Mouse (Mus musculus) midbrain, embryonic 14.5 days (tissue): ENCODE results near the gene Fry. TPM values are rescaled to one million over a fixed set of nuclear protein-coding genes. Genes with fewer than 3 reads are reported as not detected.

ENCODE experiments used
- ATAC-seq: fragments of 200-750 bp; cut with Nextera tagmentation; 2 replicates; pipeline ENCODE4 v1.8.0; 2017; ENCODE audit warnings: moderate number of reproducible peaks, moderate library complexity; ENCODE audit not compliant: low FRiP score, low TSS enrichment
- DNase-seq: peaks from one replicate; pipeline ENCODE4 v3.0.0-alpha.2; 2015
- H3K27ac ChIP-seq: fragments of 300-500 bp; sonication (generic); replicated peaks from 2 replicates; pipeline ENCODE4 v1.5.1; 2014; ENCODE audit warnings: mild to moderate bottlenecking, low read depth, low read length, moderate library complexity
- H3K27me3 ChIP-seq: fragments of 300-500 bp; sonication (generic); 2 replicates; pipeline ENCODE4 v1.6.1; 2014; ENCODE audit warnings: low read length, control low read depth, mixed read lengths; ENCODE audit not compliant: control insufficient read depth, insufficient read depth
- H3K36me3 ChIP-seq: fragments of 300-500 bp; sonication (generic); 2 replicates; pipeline ENCODE4 v1.6.1; 2014; ENCODE audit warnings: low read length, control low read depth; ENCODE audit not compliant: control insufficient read depth, insufficient read depth
- H3K4me1 ChIP-seq: fragments of 300-500 bp; sonication (generic); 2 replicates; pipeline ENCODE4 v1.6.1; 2014; ENCODE audit warnings: mild to moderate bottlenecking, antibody characterized with exemption, low read length, control low read depth; ENCODE audit not compliant: control insufficient read depth, insufficient read depth
- H3K4me2 ChIP-seq: fragments of 300-500 bp; sonication (generic); 2 replicates; pipeline ENCODE4 v1.6.1; 2014; ENCODE audit warnings: mild to moderate bottlenecking, low read length, moderate library complexity
- H3K4me3 ChIP-seq: fragments of 300-500 bp; sonication (generic); replicated peaks from 2 replicates; pipeline ENCODE4 v1.5.1; 2014; ENCODE audit warnings: low read depth, low read length
- H3K9ac ChIP-seq: fragments of 300-500 bp; sonication (generic); replicated peaks from 2 replicates; pipeline ENCODE4 v1.6.1; 2014; ENCODE audit warnings: mild to moderate bottlenecking, low read length, moderate library complexity
- H3K9me3 ChIP-seq: fragments of 300-500 bp; sonication (generic); 2 replicates; pipeline ENCODE4 v1.6.1; 2016; ENCODE audit warnings: low read length, control low read depth, mixed read lengths; ENCODE audit not compliant: control insufficient read depth
- WGBS: fragments of 180-500 bp; shearing (Covaris S2); extraction: QIAGEN DNeasy Blood & Tissue Kit; methylation state at CpG from one replicate; pipeline ENCODE4 v1.1.7; 2014; 5-methylcytosine and 5-hydroxymethylcytosine counted together
- polyA plus RNA-seq: library from polyadenylated mRNA; unstranded; fragments of >200 nt; fragmentation: Nextera tagmentation; extraction: Ambion mirVana; gene quantifications from 2 replicates; pipeline ENCODE4 v1.2.1, GENCODE M21; 2014

Fry gene
- polyA plus RNA-seq, 1 experiment from 2014 or later, result 68.5 TPM

DNA sequence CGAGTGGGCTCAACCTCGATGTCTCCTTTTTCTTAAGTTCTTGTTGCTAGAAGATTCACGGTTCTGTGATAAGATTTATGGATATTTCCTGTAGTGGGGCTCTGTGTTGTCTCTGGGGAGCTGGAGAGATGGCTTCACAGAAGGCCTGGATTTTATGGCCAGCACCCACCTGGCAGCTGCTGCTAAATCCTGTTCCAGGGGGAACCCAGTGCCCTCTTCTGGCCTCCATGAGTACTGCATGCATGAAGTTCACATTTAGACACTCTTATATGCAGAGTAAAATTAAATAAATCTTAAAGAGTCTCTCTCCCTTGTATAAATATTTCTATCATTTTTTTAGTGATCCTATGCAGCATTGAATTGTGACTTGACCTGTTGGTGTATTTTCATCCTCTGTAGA, 308.1 kb downstream of the Fry start:
- ATAC-seq (no peak), DNase-seq (peak; percentile 56)
- Histone ChIP-seq H3K36me3 (peaks cover 73% of the 10 kb centered on the region), H3K4me1 (no peaks in the 10 kb centered on the region), H3K9me3 (no peaks in the 10 kb centered on the region), H3K4me2 (no peak overlapping the region), H3K4me3 (no peak overlapping the region), H3K27ac (no peak overlapping the region), H3K9ac (no peak overlapping the region), H3K27me3 (no peaks in the 10 kb centered on the region)
- WGBS, result 96% methylated on average over 3 of the region's 3 CpGs

DNA sequence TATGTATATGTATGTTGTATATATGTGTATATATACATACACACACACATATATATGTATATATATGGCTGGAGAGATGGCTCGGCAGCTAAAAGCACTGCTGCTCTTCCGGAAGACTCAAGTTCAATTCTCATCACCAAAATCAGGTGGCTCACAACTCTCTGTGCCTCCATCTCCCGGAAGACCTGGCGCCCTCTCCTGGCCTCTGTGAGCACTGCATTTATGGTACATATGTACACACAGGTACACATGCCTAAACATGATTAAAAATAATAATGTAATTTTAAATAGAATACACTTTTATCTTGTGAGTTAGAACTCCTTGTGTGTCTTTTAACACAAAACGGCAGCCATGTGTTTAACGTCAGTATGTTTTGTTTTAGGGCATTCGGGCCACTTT, 312.8 kb downstream of the Fry start:
- H3K9ac ChIP-seq, result no peak overlapping the region
- no peak overlapping the region for H3K4me3 ChIP-seq
- H3K4me2 ChIP-seq, result no peak overlapping the region
- peaks cover 76% of the 10 kb centered on the region for H3K36me3 ChIP-seq
- 97% methylated on average over 7 of the region's 7 CpGs for WGBS
- H3K27me3 ChIP-seq, result no peaks in the 10 kb centered on the region
- ATAC-seq, result no peak
- H3K9me3 ChIP-seq, result no peaks in the 10 kb centered on the region
- no peak overlapping the region for H3K27ac ChIP-seq
- H3K4me1 ChIP-seq, result no peaks in the 10 kb centered on the region
- DNase-seq, result peak; percentile 34

DNA sequence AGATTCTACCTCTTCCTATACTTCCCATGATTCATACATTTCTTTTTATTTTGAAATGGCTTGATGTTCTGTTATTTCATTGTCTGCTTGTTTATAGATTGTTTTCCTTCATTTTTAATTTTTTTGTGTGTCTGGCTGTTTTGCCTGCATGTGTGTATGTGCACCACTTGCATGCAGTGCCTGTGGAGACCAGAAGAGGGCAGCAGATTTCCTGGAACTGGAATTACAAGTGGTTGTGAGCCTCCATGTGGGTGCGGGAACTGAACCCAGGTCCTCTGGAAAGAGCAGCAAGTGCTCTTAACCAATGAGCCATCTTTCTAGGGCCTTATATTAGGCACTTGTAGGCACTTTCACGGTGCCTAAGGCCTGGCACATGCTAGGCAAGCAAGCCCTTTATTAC, 314.5 kb downstream of the Fry start:
- ATAC-seq, result no peak
- Histone ChIP-seq H3K9me3 (no peaks in the 10 kb centered on the region), H3K27ac (no peak overlapping the region), H3K4me3 (no peak overlapping the region), H3K4me2 (no peak overlapping the region), H3K27me3 (no peaks in the 10 kb centered on the region), H3K9ac (no peak overlapping the region), H3K36me3 (peaks cover 77% of the 10 kb centered on the region), H3K4me1 (no peaks in the 10 kb centered on the region)
- WGBS, result 98% methylated on average over 2 of the region's 2 CpGs
- DNase-seq, result no peak

DNA sequence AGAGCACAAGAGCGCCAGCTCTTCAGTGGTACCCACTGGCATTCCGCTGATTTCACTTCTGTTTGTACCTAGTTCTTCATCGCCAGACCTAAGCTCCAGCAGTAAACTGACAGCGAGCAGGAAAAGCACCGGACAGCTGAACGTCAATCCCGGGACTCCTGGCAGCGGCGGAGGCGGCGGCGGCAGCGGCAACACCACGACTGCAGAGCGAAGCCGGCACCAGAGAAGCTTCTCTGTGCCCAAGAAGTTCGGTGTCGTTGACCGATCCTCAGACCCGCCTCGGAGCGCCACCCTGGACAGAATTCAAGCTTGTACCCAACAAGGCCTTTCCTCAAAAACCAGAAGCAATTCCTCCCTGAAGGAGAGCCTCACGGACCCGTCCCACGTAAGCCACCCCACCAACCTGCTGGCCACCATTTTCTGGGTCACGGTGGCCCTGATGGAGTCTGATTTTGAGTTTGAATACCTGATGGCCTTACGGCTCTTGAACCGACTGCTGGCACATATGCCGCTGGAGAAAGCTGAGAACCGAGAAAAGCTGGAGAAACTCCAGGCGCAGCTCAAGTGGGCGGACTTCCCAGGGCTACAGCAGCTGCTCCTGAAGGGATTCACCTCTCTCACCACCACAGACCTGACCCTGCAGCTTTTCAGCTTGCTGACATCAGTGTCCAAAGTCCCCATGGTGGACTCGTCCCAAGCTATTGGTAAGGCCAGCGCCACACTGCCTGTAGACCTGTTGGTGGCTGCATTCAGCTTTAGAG, 318.4 kb downstream of the Fry start:
- H3K4me3 ChIP-seq, result peak overlapping the region; percentile 17; the same call in 1 of the 2 replicates
- peak overlapping the region; percentile 42 for H3K4me2 ChIP-seq
- DNase-seq (peak; percentile 14), ATAC-seq (no peak)
- no peaks in the 10 kb centered on the region for H3K9me3 ChIP-seq
- H3K36me3 ChIP-seq, result peaks cover 77% of the 10 kb centered on the region
- H3K4me1 ChIP-seq, result no peaks in the 10 kb centered on the region
- no peaks in the 10 kb centered on the region for H3K27me3 ChIP-seq
- no peak overlapping the region for H3K27ac ChIP-seq
- WGBS, result 26% methylated on average over 34 of the region's 34 CpGs
- no peak overlapping the region for H3K9ac ChIP-seq

DNA sequence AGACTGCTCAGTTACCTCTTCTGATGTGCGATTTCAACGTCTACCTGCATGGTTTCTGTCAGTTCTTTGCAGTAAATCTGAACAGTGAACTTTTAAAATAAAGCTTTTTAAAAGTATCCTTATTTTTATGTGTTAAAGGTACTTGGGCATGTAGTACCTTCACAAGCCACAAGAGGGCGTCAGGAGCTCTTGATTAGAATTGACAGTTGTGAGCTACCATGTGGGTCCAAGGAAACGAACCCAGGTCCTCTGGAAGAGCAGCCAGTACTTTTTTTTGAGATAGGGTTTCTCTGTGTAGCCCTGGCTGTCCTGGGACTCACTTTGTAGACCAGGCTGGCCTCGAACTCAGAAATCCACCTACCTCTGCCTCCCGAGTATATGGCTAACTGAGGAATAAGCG, 323.2 kb downstream of the Fry start:
- DNase-seq (peak; percentile 79), ATAC-seq (no peak)
- Histone ChIP-seq H3K9me3 (no peaks in the 10 kb centered on the region), H3K9ac (no peak overlapping the region), H3K27ac (no peak overlapping the region), H3K4me3 (no peak overlapping the region), H3K36me3 (peaks cover 49% of the 10 kb centered on the region), H3K4me2 (no peak overlapping the region), H3K27me3 (no peaks in the 10 kb centered on the region), H3K4me1 (no peaks in the 10 kb centered on the region)
- 42% methylated on average over 7 of the region's 7 CpGs for WGBS

DNA sequence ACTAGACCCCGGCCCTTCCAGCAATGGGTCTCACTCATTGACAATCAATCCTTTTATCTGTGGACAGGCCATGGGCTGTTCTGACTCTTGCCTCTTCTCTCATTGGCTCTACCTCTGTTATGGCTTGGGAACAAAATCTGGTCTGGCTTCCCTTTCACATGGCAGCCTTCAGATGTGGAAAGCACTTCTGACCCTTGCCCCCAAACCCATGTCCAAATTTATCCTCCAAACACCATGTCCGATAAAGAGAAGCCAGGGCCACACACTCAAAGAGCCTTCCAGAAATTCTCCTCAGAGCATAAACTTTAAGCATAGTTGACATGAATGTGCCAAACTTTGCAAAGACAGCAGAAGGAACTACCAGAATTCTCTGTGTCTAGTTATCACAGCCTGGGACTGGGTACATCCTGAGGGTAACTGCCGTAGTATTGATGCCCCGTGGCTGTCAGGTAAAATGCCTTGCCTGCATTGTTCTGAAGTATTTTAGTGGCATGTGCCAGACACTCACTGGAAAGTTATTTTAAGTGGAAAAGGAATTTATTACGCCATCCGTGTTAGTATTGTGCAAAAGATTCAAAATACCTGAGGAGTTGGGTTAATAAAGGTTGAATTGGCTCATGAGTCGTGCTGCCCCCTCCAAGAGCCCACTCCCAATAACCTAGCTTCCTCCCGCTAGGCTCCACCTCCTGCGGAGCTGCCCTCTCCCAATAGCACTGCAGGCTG, 333.0 kb downstream of the Fry start:
- Histone ChIP-seq H3K27me3 (no peaks in the 10 kb centered on the region), H3K4me3 (no peak overlapping the region), H3K4me2 (no peak overlapping the region), H3K27ac (no peak overlapping the region), H3K4me1 (no peaks in the 10 kb centered on the region), H3K9me3 (no peaks in the 10 kb centered on the region), H3K36me3 (peaks cover 87% of the 10 kb centered on the region), H3K9ac (no peak overlapping the region)
- ATAC-seq (no peak), DNase-seq (no peak)
- WGBS, result 85% methylated on average over 9 of the region's 9 CpGs

DNA sequence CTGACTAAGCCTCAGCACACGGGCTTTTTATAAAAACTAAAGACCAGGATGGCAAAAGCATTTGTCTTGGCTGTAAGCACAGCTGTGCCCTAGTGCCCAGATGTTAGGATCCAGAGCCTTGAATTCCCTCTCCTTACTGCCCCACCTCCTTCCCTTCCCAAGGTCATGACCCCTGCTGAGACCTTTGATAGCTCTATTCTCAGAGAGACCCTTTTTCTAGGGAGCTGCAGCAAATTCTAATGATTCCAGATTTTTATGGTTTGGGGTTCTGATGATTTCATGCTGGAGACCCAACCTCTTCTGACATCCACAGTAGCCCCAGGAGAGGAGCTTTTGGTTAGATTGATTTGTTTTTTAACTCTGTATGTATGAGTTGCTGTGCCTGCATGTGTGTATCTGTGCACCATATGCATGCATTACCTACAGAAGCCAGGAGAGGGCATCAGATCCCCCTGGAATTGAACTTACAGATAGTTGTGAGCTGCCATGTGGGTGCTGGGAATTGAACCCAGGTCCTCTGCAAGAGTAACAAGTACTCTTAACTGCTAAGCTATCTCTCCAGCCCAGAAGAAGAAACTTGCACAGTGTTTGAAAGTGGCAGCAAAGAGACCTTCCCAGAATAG, 333.7 kb downstream of the Fry start:
- Histone ChIP-seq H3K4me2 (no peak overlapping the region), H3K4me1 (no peaks in the 10 kb centered on the region), H3K36me3 (peaks cover 82% of the 10 kb centered on the region), H3K27me3 (no peaks in the 10 kb centered on the region), H3K4me3 (no peak overlapping the region), H3K27ac (no peak overlapping the region), H3K9ac (no peak overlapping the region), H3K9me3 (no peaks in the 10 kb centered on the region)
- WGBS, result 51% methylated on average over 1 of the region's 1 CpGs
- DNase-seq (no peak), ATAC-seq (no peak)

DNA sequence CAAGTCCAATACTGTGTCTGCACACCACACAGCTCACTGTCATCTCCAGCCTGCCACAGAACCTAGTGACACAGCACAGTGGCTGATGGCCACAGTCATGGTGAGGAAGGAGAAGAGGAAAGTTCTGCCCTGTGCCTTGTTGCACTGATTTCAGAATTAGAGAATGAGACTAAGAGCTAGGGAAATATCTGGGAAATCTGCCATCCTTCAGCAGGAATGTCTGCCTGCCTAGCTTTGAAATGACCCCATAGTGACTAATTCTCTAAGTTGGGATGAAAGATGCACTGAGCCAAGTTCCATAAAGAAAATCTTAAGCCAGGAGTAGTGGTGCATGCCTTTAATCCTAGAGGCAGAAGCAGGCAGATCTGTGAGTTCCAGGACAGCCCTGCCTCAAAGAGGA, 334.2 kb downstream of the Fry start:
- Histone ChIP-seq H3K9ac (no peak overlapping the region), H3K36me3 (peaks cover 83% of the 10 kb centered on the region), H3K27ac (no peak overlapping the region), H3K4me3 (no peak overlapping the region), H3K9me3 (no peaks in the 10 kb centered on the region), H3K27me3 (no peaks in the 10 kb centered on the region), H3K4me1 (no peaks in the 10 kb centered on the region), H3K4me2 (no peak overlapping the region)
- ATAC-seq (no peak), DNase-seq (no peak)
